Mouse (Mus musculus): ENCODE data around the gene Hist1h2ak. TPM values are rescaled to one million over a fixed set of nuclear protein-coding genes. Genes with fewer than 3 reads are reported as not detected.
"Not testable (repeated sequence)": the region's sequence is repeated elsewhere in the genome, so short reads cannot be mapped to it uniquely, and the experiment has no call there.

The Hist1h2ak gene
- total and polyA plus RNA-seq, 3 experiments = 0.62 to 4.2 (median 1.3) TPM

- no peak for TF ChIP-seq CTCF (IDR thresholded peaks at IDR 0.05)
- no peak for TF ChIP-seq EP300 (IDR thresholded peaks at IDR 0.05; ENCODE audit: insufficient read depth, low read depth, low read length)
- TF ChIP-seq POLR2A (IDR thresholded peaks at IDR 0.05; ENCODE audit: insufficient read depth, low read depth, low read length) = no peak
- WGBS = 46% methylated on average over 3 of the region's 3 CpGs
- intact Hi-C loops (cut with DNase I) = loop anchor here (2.0 to 10.0 kb wide), 7 partner anchors 17 to 1983 kb away; partner anchors contain the start of genes Hist1h1c, Hist1h2ac, Hist1h2ag and Hist1h2an
- no peak overlapping the region for H3K9ac ChIP-seq (ENCODE audit: low read depth, low read length)
- H3K27me3 ChIP-seq (ENCODE audit: control insufficient read depth, insufficient read depth, low read length) = no peaks in the 10 kb centered on the region
- no peak for DNase-seq
- H3K4me1 ChIP-seq (ENCODE audit: control insufficient read depth, insufficient read depth, low read length) = no peaks in the 10 kb centered on the region; the same call in none of the 2 replicates
- peaks cover 2% of the 10 kb centered on the region; the same call in 1 of the 2 replicates for H3K36me3 ChIP-seq (ENCODE audit: control insufficient read depth, insufficient read depth, low read length)
- no peak overlapping the region for H3K27ac ChIP-seq
- no peaks in the 10 kb centered on the region for H3K79me2 ChIP-seq (replicated peaks; ENCODE audit: control insufficient read depth, insufficient read depth, low read length)
- H3K4me3 ChIP-seq = no peak overlapping the region
These were observed 1.8 kb downstream of the Hist1h2ak start for GRCm38 (mm10) chr13:21751827-21752226.

GRCm38 (mm10) chr13:21751417-21751816, 2.2 kb downstream of the Hist1h2ak start:
- intact Hi-C loops (cut with DNase I) = loop anchor here (2.0 to 10.0 kb wide), 6 partner anchors 17 to 1983 kb away; partner anchors contain the start of genes Hist1h1c, Hist1h2ac, Hist1h2ag and Hist1h2bc
- TF ChIP-seq CTCF (IDR thresholded peaks at IDR 0.05) (no peak), EP300 (IDR thresholded peaks at IDR 0.05; ENCODE audit: insufficient read depth, low read depth, low read length) (no peak)
- no peak overlapping the region for H3K27ac ChIP-seq
- no peak overlapping the region for H3K9ac ChIP-seq (ENCODE audit: low read depth, low read length)
- no peaks in the 10 kb centered on the region for H3K79me2 ChIP-seq (replicated peaks; ENCODE audit: control insufficient read depth, insufficient read depth, low read length)
- no peak overlapping the region for H3K4me3 ChIP-seq
- peaks cover 2% of the 10 kb centered on the region; the same call in 1 of the 2 replicates for H3K36me3 ChIP-seq (ENCODE audit: control insufficient read depth, insufficient read depth, low read length)
- DNase-seq = no peak
- no peaks in the 10 kb centered on the region for H3K27me3 ChIP-seq (ENCODE audit: control insufficient read depth, insufficient read depth, low read length)
- H3K4me1 ChIP-seq (ENCODE audit: control insufficient read depth, insufficient read depth, low read length) = no peaks in the 10 kb centered on the region; the same call in none of the 2 replicates

GRCm38 (mm10) chr13:21750159-21751017, 3.2 kb downstream of the Hist1h2ak start, which contains the start of gene Hist1h4k:
Hist1h4k (minus strand) TSS chr13:21750505.
- not testable (repeated sequence) for H3K79me2 ChIP-seq (replicated peaks; ENCODE audit: control insufficient read depth, insufficient read depth, low read length); H3K27me3 ChIP-seq (ENCODE audit: control insufficient read depth, insufficient read depth, low read length); H3K36me3 ChIP-seq (ENCODE audit: control insufficient read depth, insufficient read depth, low read length); H3K4me1 ChIP-seq (ENCODE audit: control insufficient read depth, insufficient read depth, low read length)
- peak; percentile 89 for DNase-seq
- Histone ChIP-seq H3K27ac (peak within 1 kb of the TSS; percentile 48), H3K9ac (ENCODE audit: low read depth, low read length) (peak within 1 kb of the TSS; percentile 69), H3K4me3 (peak within 1 kb of the TSS; percentile 52)
- intact Hi-C loops (cut with DNase I) = loop anchor here (2.0 to 10.0 kb wide), 6 partner anchors 16 to 1984 kb away; partner anchors contain the start of genes Hist1h1c, Hist1h2ac, Hist1h2ag and Hist1h2bc
- peak; percentile 87 for TF ChIP-seq POLR2A (IDR thresholded peaks at IDR 0.05; ENCODE audit: insufficient read depth, low read depth, low read length)
- WGBS = 1% methylated on average over 52 of the region's 56 CpGs

- Histone ChIP-seq H3K4me1 (ENCODE audit: control insufficient read depth, insufficient read depth, low read length) (no peaks in the 10 kb centered on the region; the same call in none of the 2 replicates), H3K27ac (no peak overlapping the region; the same call in 1 of the 2 replicates), H3K4me3 (peak overlapping the region; percentile 52), H3K9ac (ENCODE audit: low read depth, low read length) (peak overlapping the region; percentile 69; the same call in 1 of the 2 replicates), H3K27me3 (ENCODE audit: control insufficient read depth, insufficient read depth, low read length) (no peaks in the 10 kb centered on the region), H3K36me3 (ENCODE audit: control insufficient read depth, insufficient read depth, low read length) (peaks cover 2% of the 10 kb centered on the region; the same call in 1 of the 2 replicates), H3K79me2 (replicated peaks; ENCODE audit: control insufficient read depth, insufficient read depth, low read length) (no peaks in the 10 kb centered on the region)
- TF ChIP-seq CTCF (IDR thresholded peaks at IDR 0.05) (no peak), POLR2A (IDR thresholded peaks at IDR 0.05; ENCODE audit: insufficient read depth, low read depth, low read length) (no peak), EP300 (IDR thresholded peaks at IDR 0.05; ENCODE audit: insufficient read depth, low read depth, low read length) (no peak)
- intact Hi-C loops (cut with DNase I) = loop anchor here (2.0 to 10.0 kb wide), 6 partner anchors 15 to 1985 kb away; partner anchors contain the start of genes Hist1h1c, Hist1h2ac, Hist1h2ag and Hist1h2bc
- WGBS = 27% methylated on average over 5 of the region's 5 CpGs
- no peak for DNase-seq
These were observed 4.1 kb downstream of the Hist1h2ak start for GRCm38 (mm10) chr13:21749387-21750158.

- Histone ChIP-seq H3K4me1 (ENCODE audit: control insufficient read depth, insufficient read depth, low read length) (no peaks in the 10 kb centered on the region; the same call in 1 of the 2 replicates), H3K9ac (ENCODE audit: low read depth, low read length) (no peak overlapping the region), H3K79me2 (replicated peaks; ENCODE audit: control insufficient read depth, insufficient read depth, low read length) (no peaks in the 10 kb centered on the region), H3K4me3 (no peak overlapping the region), H3K36me3 (ENCODE audit: control insufficient read depth, insufficient read depth, low read length) (peaks cover 2% of the 10 kb centered on the region; the same call in 1 of the 2 replicates), H3K27ac (no peak overlapping the region), H3K27me3 (ENCODE audit: control insufficient read depth, insufficient read depth, low read length) (no peaks in the 10 kb centered on the region)
- no peak for DNase-seq
- TF ChIP-seq POLR2A (IDR thresholded peaks at IDR 0.05; ENCODE audit: insufficient read depth, low read depth, low read length) (no peak), CTCF (IDR thresholded peaks at IDR 0.05) (no peak), EP300 (IDR thresholded peaks at IDR 0.05; ENCODE audit: insufficient read depth, low read depth, low read length) (no peak)
- intact Hi-C loops (cut with DNase I) = no loop called here
- 79% methylated on average over 1 of the region's 1 CpGs for WGBS
These were observed 8.6 kb downstream of the Hist1h2ak start for GRCm38 (mm10) chr13:21745006-21745405.

Measured in heart, adult 2 months (tissue).